Mouse (Mus musculus): ENCODE measurements at regions not wholly inside any gene's neighbourhood (a gene's known extent, or its start where the extent isn't known, plus 50 kb on each side); places are given as distances from the start of the nearest gene placed in this dataset.

- Histone ChIP-seq H3K4me1 (ENCODE audit: control insufficient read depth, insufficient read depth, low read length) (no peaks in the 10 kb centered on the region), H3K4me3 (ENCODE audit: insufficient read depth, low read length) (no peak overlapping the region), H3K27ac (ENCODE audit: insufficient read depth, low read length) (no peak overlapping the region)
- TF ChIP-seq CTCF (IDR thresholded peaks at IDR 0.05; ENCODE audit: borderline replicate concordance, insufficient read depth, low read length) (no peak), POLR2A (IDR thresholded peaks at IDR 0.05; ENCODE audit: low read depth, low read length) (no peak)
Observed at GRCm38 (mm10) chr2:105495796-105496195, 96.7 kb upstream of the Rcn1 start.

- Histone ChIP-seq H3K4me3 (ENCODE audit: insufficient read depth, low read length) (no peak overlapping the region), H3K27ac (ENCODE audit: insufficient read depth, low read length) (no peak overlapping the region), H3K4me1 (ENCODE audit: control insufficient read depth, insufficient read depth, low read length) (no peaks in the 10 kb centered on the region)
- no peak for TF ChIP-seq CTCF (IDR thresholded peaks at IDR 0.05; ENCODE audit: borderline replicate concordance, insufficient read depth, low read length)
- TF ChIP-seq POLR2A (IDR thresholded peaks at IDR 0.05; ENCODE audit: low read depth, low read length) = no peak
Observed at GRCm38 (mm10) chr2:105504197-105504596, 105.1 kb upstream of the Rcn1 start.

GRCm38 (mm10) chr2:105505554-105505953, 106.4 kb upstream of the Rcn1 start:
- TF ChIP-seq CTCF (IDR thresholded peaks at IDR 0.05; ENCODE audit: borderline replicate concordance, insufficient read depth, low read length) (no peak), POLR2A (IDR thresholded peaks at IDR 0.05; ENCODE audit: low read depth, low read length) (no peak)
- Histone ChIP-seq H3K4me1 (ENCODE audit: control insufficient read depth, insufficient read depth, low read length) (no peaks in the 10 kb centered on the region), H3K27ac (ENCODE audit: insufficient read depth, low read length) (no peak overlapping the region), H3K4me3 (ENCODE audit: insufficient read depth, low read length) (no peak overlapping the region)

GRCm38 (mm10) chr2:105507160-105507559, 108.0 kb upstream of the Rcn1 start:
- Histone ChIP-seq H3K4me1 (ENCODE audit: control insufficient read depth, insufficient read depth, low read length) (no peaks in the 10 kb centered on the region), H3K4me3 (ENCODE audit: insufficient read depth, low read length) (no peak overlapping the region), H3K27ac (ENCODE audit: insufficient read depth, low read length) (no peak overlapping the region)
- TF ChIP-seq CTCF (IDR thresholded peaks at IDR 0.05; ENCODE audit: borderline replicate concordance, insufficient read depth, low read length) (no peak), POLR2A (IDR thresholded peaks at IDR 0.05; ENCODE audit: low read depth, low read length) (no peak)

GRCm38 (mm10) chr2:105510816-105511215, 111.7 kb upstream of the Rcn1 start:
- Histone ChIP-seq H3K4me1 (ENCODE audit: control insufficient read depth, insufficient read depth, low read length) (no peaks in the 10 kb centered on the region), H3K27ac (ENCODE audit: insufficient read depth, low read length) (no peak overlapping the region), H3K4me3 (ENCODE audit: insufficient read depth, low read length) (no peak overlapping the region)
- TF ChIP-seq POLR2A (IDR thresholded peaks at IDR 0.05; ENCODE audit: low read depth, low read length) = no peak
- no peak for TF ChIP-seq CTCF (IDR thresholded peaks at IDR 0.05; ENCODE audit: borderline replicate concordance, insufficient read depth, low read length)

GRCm38 (mm10) chr2:105511690-105512089, 112.6 kb upstream of the Rcn1 start:
- Histone ChIP-seq H3K4me3 (ENCODE audit: insufficient read depth, low read length) (no peak overlapping the region), H3K27ac (ENCODE audit: insufficient read depth, low read length) (no peak overlapping the region), H3K4me1 (ENCODE audit: control insufficient read depth, insufficient read depth, low read length) (no peaks in the 10 kb centered on the region)
- TF ChIP-seq POLR2A (IDR thresholded peaks at IDR 0.05; ENCODE audit: low read depth, low read length) (no peak), CTCF (IDR thresholded peaks at IDR 0.05; ENCODE audit: borderline replicate concordance, insufficient read depth, low read length) (no peak)

- H3K4me1 ChIP-seq (ENCODE audit: control insufficient read depth, insufficient read depth, low read length) = no peaks in the 10 kb centered on the region
- no peak for TF ChIP-seq CTCF (IDR thresholded peaks at IDR 0.05; ENCODE audit: borderline replicate concordance, insufficient read depth, low read length)
- no peak for TF ChIP-seq POLR2A (IDR thresholded peaks at IDR 0.05; ENCODE audit: low read depth, low read length)
Observed at GRCm38 (mm10) chr2:105514226-105514625, 115.1 kb upstream of the Rcn1 start.

GRCm38 (mm10) chr2:105514881-105515280, 115.8 kb upstream of the Rcn1 start:
- H3K27ac ChIP-seq (ENCODE audit: insufficient read depth, low read length) = no peak overlapping the region
- no peak overlapping the region for H3K4me3 ChIP-seq (ENCODE audit: insufficient read depth, low read length)
- TF ChIP-seq CTCF (IDR thresholded peaks at IDR 0.05; ENCODE audit: borderline replicate concordance, insufficient read depth, low read length) (no peak), POLR2A (IDR thresholded peaks at IDR 0.05; ENCODE audit: low read depth, low read length) (no peak)
- no peaks in the 10 kb centered on the region for H3K4me1 ChIP-seq (ENCODE audit: control insufficient read depth, insufficient read depth, low read length)

More at GRCm38 (mm10) chr2:105514226-105514625, 115.1 kb upstream of the Rcn1 start:
- H3K4me3 ChIP-seq (ENCODE audit: insufficient read depth, low read length) = no peak overlapping the region
- no peak overlapping the region for H3K27ac ChIP-seq (ENCODE audit: insufficient read depth, low read length)

- Histone ChIP-seq H3K27ac (ENCODE audit: insufficient read depth, low read length) (no peak overlapping the region), H3K4me1 (ENCODE audit: control insufficient read depth, insufficient read depth, low read length) (no peaks in the 10 kb centered on the region), H3K4me3 (ENCODE audit: insufficient read depth, low read length) (no peak overlapping the region)
- TF ChIP-seq POLR2A (IDR thresholded peaks at IDR 0.05; ENCODE audit: low read depth, low read length) (no peak), CTCF (IDR thresholded peaks at IDR 0.05; ENCODE audit: borderline replicate concordance, insufficient read depth, low read length) (no peak)
Observed at GRCm38 (mm10) chr2:105515326-105515725, 116.2 kb upstream of the Rcn1 start.

GRCm38 (mm10) chr2:105516267-105517133, 117.4 kb upstream of the Rcn1 start:
- H3K4me3 ChIP-seq (ENCODE audit: insufficient read depth, low read length) = no peak overlapping the region
- H3K4me1 ChIP-seq (ENCODE audit: control insufficient read depth, insufficient read depth, low read length) = no peaks in the 10 kb centered on the region
- no peak overlapping the region for H3K27ac ChIP-seq (ENCODE audit: insufficient read depth, low read length)
- TF ChIP-seq CTCF (IDR thresholded peaks at IDR 0.05; ENCODE audit: borderline replicate concordance, insufficient read depth, low read length) (no peak), POLR2A (IDR thresholded peaks at IDR 0.05; ENCODE audit: low read depth, low read length) (no peak)

Measured in embryonic fibroblast, embryonic 13.5 days (primary cell).